Mouse (Mus musculus): ENCODE results near the gene Epb41l5. TPM values are rescaled to one million over a fixed set of nuclear protein-coding genes. Genes with fewer than 3 reads are reported as not detected.
A peak's percentile ranks its signal among the peaks of the same experiment; 100 is the strongest.

The Epb41l5 gene
- polyA plus RNA-seq, 1 experiment from 2014 or later = 24.2 TPM

DNA sequence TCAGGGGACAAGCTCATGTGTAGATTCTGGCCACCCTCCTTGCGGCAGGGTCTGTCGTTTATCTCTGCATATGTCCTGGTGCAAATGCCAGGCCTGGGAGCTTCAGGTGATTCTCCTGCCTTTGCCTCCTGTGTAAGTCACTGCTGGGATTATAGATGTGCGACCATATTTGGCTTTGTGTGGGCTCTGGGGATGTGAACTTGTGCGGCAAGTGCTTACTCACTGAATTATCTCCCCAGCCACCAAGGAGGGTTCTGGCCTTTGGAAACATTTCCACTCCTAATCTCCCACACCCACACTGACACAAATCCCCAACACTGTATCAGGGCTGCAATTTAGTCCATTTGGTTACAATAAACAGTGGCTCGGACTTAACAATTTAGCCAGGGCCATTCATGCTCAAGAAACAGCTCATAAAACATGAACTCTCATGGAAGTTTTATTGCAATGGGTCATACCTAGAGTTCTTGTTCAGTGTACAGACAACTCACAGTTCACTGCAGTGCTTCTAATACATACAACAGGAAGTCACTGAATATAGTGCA, 104.1 kb downstream of the Epb41l5 start:
- Histone ChIP-seq H3K27me3 (no peaks in the 10 kb centered on the region), H3K4me3 (replicated peaks) (no peak overlapping the region), H3K9me3 (no peaks in the 10 kb centered on the region), H3K4me2 (replicated peaks) (no peak overlapping the region), H3K36me3 (peaks cover 35% of the 10 kb centered on the region), H3K9ac (replicated peaks) (no peak overlapping the region), H3K27ac (no peak overlapping the region), H3K4me1 (replicated peaks) (no peaks in the 10 kb centered on the region)
- no peak for ATAC-seq
- WGBS = 95% methylated on average over 5 of the region's 5 CpGs

- Histone ChIP-seq H3K4me2 (replicated peaks) (no peak overlapping the region), H3K9me3 (no peaks in the 10 kb centered on the region), H3K27ac (no peak overlapping the region), H3K9ac (replicated peaks) (no peak overlapping the region), H3K4me1 (replicated peaks) (no peaks in the 10 kb centered on the region), H3K27me3 (no peaks in the 10 kb centered on the region), H3K36me3 (peaks cover 33% of the 10 kb centered on the region), H3K4me3 (replicated peaks) (no peak overlapping the region)
- 94% methylated on average over 6 of the region's 6 CpGs for WGBS
- no peak for ATAC-seq
These were observed 105.5 kb downstream of the Epb41l5 start for GRCm38 (mm10) chr1:119543316-119543715.

DNA sequence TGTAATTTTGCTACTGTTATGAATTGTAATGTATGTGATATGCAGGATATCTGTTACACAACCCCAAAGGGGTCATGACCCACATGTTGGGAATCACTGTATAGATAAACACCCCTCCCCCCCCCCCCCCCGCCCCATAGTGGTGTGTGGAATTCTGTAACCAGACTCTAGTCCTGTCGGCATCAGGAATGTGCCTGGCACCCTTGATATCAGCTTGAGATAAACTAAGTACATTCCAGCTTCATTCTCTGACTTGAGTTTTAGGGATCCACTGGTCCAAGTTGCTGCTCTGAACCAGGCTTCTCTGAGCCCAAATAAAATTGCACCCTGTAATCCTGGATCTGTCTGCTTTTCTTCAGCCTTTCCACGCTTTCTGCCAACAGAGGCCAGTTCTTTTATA, 107.2 kb downstream of the Epb41l5 start:
- H3K4me2 ChIP-seq (replicated peaks) = no peak overlapping the region
- no peak for ATAC-seq
- no peak overlapping the region for H3K9ac ChIP-seq (replicated peaks)
- WGBS = 87% methylated on average over 2 of the region's 3 CpGs
- no peaks in the 10 kb centered on the region for H3K9me3 ChIP-seq
- peaks cover 23% of the 10 kb centered on the region for H3K36me3 ChIP-seq
- no peaks in the 10 kb centered on the region for H3K27me3 ChIP-seq
- H3K27ac ChIP-seq = no peak overlapping the region
- H3K4me1 ChIP-seq (replicated peaks) = no peaks in the 10 kb centered on the region
- H3K4me3 ChIP-seq (replicated peaks) = no peak overlapping the region

DNA sequence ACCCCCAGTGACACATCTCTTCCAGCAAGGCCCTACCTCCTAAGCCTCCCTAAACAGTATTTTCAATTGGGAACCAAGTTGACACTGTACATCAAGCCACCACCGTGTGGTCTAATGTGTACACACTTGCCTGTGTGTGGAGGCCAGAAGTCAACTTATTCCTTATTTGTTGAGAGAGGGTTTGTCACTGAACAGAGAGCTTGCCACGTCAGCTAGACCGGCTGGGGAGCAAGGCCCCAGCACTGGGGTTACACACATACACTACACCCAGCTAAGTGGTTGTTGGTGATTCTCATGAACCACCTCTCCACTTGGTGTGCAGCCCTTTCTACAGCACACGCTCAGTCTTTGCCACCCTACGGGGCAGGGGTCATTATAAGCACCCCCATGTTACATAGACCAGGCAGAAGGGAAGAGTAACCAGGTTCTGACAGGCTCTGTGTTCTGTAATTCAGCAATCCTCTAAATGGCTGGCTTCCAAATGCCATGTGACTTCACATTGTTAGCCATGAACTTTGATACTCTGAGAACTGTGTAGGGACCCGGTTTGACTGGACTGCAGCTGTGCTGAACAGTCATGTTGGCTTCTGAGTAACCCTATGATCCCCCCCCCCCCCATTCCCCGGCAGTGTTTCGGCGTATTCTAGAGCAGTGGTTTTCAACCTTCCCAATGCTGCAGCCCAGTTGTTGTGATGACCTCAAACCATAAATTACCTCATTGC, 107.8 kb downstream of the Epb41l5 start:
- Histone ChIP-seq H3K27me3 (no peaks in the 10 kb centered on the region), H3K4me1 (replicated peaks) (no peaks in the 10 kb centered on the region), H3K36me3 (peaks cover 18% of the 10 kb centered on the region), H3K27ac (no peak overlapping the region), H3K9me3 (no peaks in the 10 kb centered on the region), H3K9ac (replicated peaks) (no peak overlapping the region), H3K4me2 (replicated peaks) (no peak overlapping the region), H3K4me3 (replicated peaks) (no peak overlapping the region)
- no peak for ATAC-seq
- 90% methylated on average over 9 of the region's 9 CpGs for WGBS

DNA sequence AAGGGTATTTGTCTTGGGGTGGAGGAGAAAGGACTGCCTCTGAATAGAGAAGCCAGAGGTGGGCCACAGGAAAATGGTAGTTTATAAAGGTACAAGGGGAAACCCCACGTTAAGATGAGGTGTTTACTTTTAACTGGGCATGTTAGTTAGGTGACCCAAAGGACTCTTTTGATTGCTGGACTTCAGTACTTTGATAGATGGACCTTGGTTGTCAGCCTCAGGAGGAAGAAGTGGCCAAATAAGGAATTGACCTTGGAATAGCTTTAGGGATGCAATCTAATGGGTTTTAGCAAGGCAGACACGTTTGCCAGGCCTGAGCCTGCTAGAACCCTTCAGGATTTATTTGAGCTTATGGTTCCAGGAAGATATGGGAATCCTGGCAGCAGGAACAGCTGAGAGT, 109.5 kb downstream of the Epb41l5 start:
- H3K4me2 ChIP-seq (replicated peaks) = no peak overlapping the region
- no peaks in the 10 kb centered on the region for H3K9me3 ChIP-seq
- no peak overlapping the region for H3K27ac ChIP-seq
- H3K4me3 ChIP-seq (replicated peaks) = no peak overlapping the region
- H3K4me1 ChIP-seq (replicated peaks) = no peaks in the 10 kb centered on the region
- no peak for ATAC-seq
- H3K27me3 ChIP-seq = no peaks in the 10 kb centered on the region
- 82% methylated on average over 2 of the region's 2 CpGs for WGBS
- peaks cover 11% of the 10 kb centered on the region; the same call in 1 of the 2 replicates for H3K36me3 ChIP-seq
- no peak overlapping the region for H3K9ac ChIP-seq (replicated peaks)

- Histone ChIP-seq H3K27ac (no peak overlapping the region), H3K9me3 (no peaks in the 10 kb centered on the region), H3K9ac (replicated peaks) (no peak overlapping the region), H3K4me3 (replicated peaks) (no peak overlapping the region), H3K4me1 (replicated peaks) (no peaks in the 10 kb centered on the region), H3K27me3 (no peaks in the 10 kb centered on the region), H3K36me3 (no peaks in the 10 kb centered on the region; the same call in 1 of the 2 replicates), H3K4me2 (replicated peaks) (no peak overlapping the region)
- 95% methylated on average over 6 of the region's 6 CpGs for WGBS
- ATAC-seq = no peak
These were observed 111.1 kb downstream of the Epb41l5 start for GRCm38 (mm10) chr1:119537651-119538050.

- no peak overlapping the region for H3K9ac ChIP-seq (replicated peaks)
- no peak overlapping the region for H3K4me3 ChIP-seq (replicated peaks)
- no peak overlapping the region for H3K4me2 ChIP-seq (replicated peaks)
- WGBS = 91% methylated on average over 2 of the region's 2 CpGs
- no peaks in the 10 kb centered on the region for H3K9me3 ChIP-seq
- no peaks in the 10 kb centered on the region for H3K4me1 ChIP-seq (replicated peaks)
- 0 out of 2 replicates have a peak, but pooled peaks cover under 1% of the 10 kb centered on the region for H3K36me3 ChIP-seq
- no peak overlapping the region for H3K27ac ChIP-seq
- ATAC-seq = no peak
- no peaks in the 10 kb centered on the region for H3K27me3 ChIP-seq
These were observed 112.7 kb downstream of the Epb41l5 start for GRCm38 (mm10) chr1:119536122-119536521.

GRCm38 (mm10) chr1:119534341-119534740, 114.5 kb downstream of the Epb41l5 start:
- Histone ChIP-seq H3K4me1 (replicated peaks) (no peaks in the 10 kb centered on the region), H3K9me3 (no peaks in the 10 kb centered on the region), H3K4me2 (replicated peaks) (no peak overlapping the region), H3K27me3 (no peaks in the 10 kb centered on the region), H3K36me3 (peaks cover 8% of the 10 kb centered on the region), H3K4me3 (replicated peaks) (no peak overlapping the region), H3K27ac (no peak overlapping the region), H3K9ac (replicated peaks) (no peak overlapping the region)
- no peak for ATAC-seq
- WGBS = 96% methylated on average over 5 of the region's 5 CpGs

DNA sequence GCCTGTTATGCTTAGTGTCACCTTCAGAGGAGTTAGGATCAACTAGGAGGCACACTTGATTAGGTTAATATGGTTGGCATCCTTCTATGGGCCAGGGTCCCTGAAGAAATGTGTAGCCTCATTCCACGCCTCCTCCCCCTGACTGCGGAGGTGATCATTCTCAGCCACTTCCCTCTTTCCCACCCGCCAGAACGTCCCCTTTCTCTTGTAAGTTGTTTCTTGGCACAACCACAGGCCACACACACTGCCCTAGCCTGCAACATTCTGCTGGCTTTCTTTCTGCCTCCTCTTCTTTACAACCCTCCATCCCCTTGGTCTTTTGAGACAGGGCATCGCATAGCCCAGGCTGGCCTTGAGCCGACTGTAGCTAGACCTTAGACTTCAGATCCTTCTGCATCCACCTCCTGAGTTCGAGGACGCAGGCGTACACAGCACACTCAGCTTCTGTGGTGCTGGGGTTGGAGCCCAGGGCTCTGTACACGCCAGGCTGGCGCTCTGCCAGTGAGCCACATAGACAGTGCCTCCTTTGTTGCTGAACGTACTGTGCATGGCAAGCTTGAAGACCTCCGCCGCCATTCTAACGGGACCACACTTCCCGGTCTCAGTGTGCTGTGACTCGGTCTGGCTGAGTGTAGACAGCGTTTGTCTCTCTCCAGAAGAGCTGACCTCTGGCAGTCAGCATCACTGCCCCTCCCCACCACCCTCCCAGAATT, 115.6 kb downstream of the Epb41l5 start:
- 87% methylated on average over 18 of the region's 18 CpGs for WGBS
- ATAC-seq = peak; percentile 47; the same call in 1 of the 2 replicates
- no peak overlapping the region for H3K27ac ChIP-seq

GRCm38 (mm10) chr1:119532165-119532564, 116.6 kb downstream of the Epb41l5 start:
- H3K27ac ChIP-seq = no peak overlapping the region
- H3K9ac ChIP-seq (replicated peaks) = no peak overlapping the region
- H3K4me3 ChIP-seq (replicated peaks) = no peak overlapping the region
- ATAC-seq = 0 out of 2 replicates have a peak, but pooled peaks have one; percentile 31
- peaks cover 29% of the 10 kb centered on the region for H3K36me3 ChIP-seq
- 0 out of 2 replicates have a peak, but pooled peaks cover 8% of the 10 kb centered on the region for H3K9me3 ChIP-seq
- H3K27me3 ChIP-seq = no peaks in the 10 kb centered on the region
- H3K4me1 ChIP-seq (replicated peaks) = peaks cover 1% of the 10 kb centered on the region
- H3K4me2 ChIP-seq (replicated peaks) = no peak overlapping the region
- 97% methylated on average over 6 of the region's 6 CpGs for WGBS

More for the DNA sequence above, 115.6 kb downstream of the Epb41l5 start:
- Histone ChIP-seq H3K9me3 (0 out of 2 replicates have a peak, but pooled peaks cover 8% of the 10 kb centered on the region), H3K4me1 (replicated peaks) (no peaks in the 10 kb centered on the region), H3K27me3 (no peaks in the 10 kb centered on the region), H3K4me2 (replicated peaks) (no peak overlapping the region), H3K4me3 (replicated peaks) (no peak overlapping the region), H3K36me3 (peaks cover 19% of the 10 kb centered on the region), H3K9ac (replicated peaks) (no peak overlapping the region)

GRCm38 (mm10) chr1:119530941-119531340, 117.9 kb downstream of the Epb41l5 start:
- H3K9me3 ChIP-seq = 0 out of 2 replicates have a peak, but pooled peaks cover 8% of the 10 kb centered on the region
- no peak for ATAC-seq
- no peak overlapping the region for H3K4me3 ChIP-seq (replicated peaks)
- 94% methylated on average over 13 of the region's 13 CpGs for WGBS
- peaks cover 31% of the 10 kb centered on the region for H3K36me3 ChIP-seq
- H3K27ac ChIP-seq = no peak overlapping the region
- no peak overlapping the region for H3K9ac ChIP-seq (replicated peaks)
- H3K4me1 ChIP-seq (replicated peaks) = peaks cover 11% of the 10 kb centered on the region
- no peak overlapping the region for H3K4me2 ChIP-seq (replicated peaks)
- no peaks in the 10 kb centered on the region for H3K27me3 ChIP-seq

Measured in midbrain, embryonic 13.5 days (tissue).